Mouse (Mus musculus) ovary, postnatal 10 days (tissue): ENCODE data around the gene Ust.

ENCODE experiments used
- DNase-seq: peaks from one replicate; pipeline ENCODE4 v3.0.0; 2022; ENCODE audit warnings: low spot score

Ust gene

DNA sequence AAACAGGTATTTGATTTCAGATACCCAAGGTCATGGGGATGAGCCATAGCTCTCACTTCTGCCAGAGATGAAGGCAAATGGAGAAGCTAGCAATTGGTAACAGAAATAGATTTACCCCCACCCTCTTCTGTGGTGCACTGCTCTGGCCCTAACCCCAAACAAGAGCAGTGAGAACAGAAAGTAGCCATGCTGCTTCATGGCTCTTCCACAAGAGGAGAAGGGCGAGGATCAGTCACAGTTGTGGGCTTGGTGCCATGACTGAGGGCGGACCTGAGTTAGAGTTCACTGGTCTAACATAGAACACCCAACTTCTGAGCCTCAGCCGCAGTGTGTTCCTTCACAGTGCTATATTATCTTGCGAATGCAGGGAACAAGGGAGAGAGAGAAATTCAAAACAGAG lies 13.8 kb downstream of the Ust start:
- DNase-seq: no peak

DNA sequence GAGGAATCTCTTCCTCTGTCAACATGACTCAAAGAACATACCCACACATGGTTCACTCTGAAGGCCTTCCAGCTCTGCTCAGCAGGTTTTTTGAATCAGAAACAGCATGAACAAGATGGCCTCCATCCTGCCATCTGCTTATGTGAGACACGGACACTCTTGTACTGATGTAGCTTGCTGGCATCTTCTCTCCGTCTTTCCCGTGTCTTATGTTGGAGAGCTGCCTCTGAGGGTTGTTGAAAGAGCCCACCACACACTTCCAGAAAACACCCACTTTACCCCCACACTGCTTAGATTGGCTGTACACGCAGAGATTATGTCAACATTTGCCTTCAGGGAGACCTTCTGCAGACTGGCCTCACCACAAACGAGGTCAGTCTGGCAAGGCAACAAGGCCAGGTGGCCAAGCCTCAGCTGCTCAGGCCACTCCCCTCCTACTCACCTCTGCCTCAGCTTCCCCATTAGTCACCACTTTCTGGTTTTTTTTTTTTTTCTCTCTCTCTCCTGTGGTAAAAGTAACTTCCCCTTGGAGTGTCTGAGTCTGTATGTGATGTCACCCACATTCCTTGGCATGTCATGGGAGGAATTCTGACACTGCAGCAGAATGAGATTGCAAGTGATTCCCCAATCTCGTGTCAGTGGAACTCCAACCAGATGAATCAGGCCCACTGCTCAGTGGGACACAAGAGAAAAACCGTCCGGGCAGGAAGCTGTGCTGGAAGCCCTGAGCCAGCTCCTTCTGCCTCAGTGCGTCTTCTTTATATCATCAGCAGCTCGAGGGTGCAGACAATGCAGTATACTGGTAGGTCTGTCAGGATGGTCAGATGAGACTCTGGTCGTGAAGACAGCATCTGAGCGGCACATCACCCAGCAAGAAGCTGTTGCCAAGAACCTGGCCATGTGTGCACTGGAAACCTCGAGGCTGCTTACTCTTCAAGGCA lies 19.4 kb downstream of the Ust start:
- DNase-seq: no peak

GRCm38 (mm10) chr10:8495543-8496141 lies 23.0 kb downstream of the Ust start:
- DNase-seq: no peak

- no peak for DNase-seq
Observed at GRCm38 (mm10) chr10:8491909-8492591, 26.6 kb downstream of the Ust start.

- DNase-seq: no peak
Observed at GRCm38 (mm10) chr10:8487388-8487787, 31.2 kb downstream of the Ust start.

- no peak for DNase-seq
Observed at GRCm38 (mm10) chr10:8484487-8484886, 34.1 kb downstream of the Ust start.

DNA sequence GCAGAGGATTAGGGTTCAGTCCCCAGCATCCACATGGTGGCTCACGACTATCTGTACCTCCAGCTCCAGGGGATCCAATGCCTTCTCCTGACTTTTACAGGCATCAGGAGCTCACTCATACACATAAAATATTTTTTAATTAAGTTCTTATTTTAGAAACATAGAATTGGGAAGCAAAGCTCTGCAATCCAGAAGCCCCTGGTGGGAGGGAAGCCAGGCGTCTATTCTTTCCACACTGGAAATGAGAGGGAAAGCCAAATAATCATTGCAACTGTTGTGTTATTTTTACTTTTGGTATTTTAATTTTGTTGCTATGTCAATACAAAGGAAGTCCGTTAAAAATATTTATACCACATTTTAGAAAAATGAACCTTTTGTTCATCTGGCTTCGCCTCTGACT lies 35.8 kb downstream of the Ust start:
- DNase-seq: no peak

DNA sequence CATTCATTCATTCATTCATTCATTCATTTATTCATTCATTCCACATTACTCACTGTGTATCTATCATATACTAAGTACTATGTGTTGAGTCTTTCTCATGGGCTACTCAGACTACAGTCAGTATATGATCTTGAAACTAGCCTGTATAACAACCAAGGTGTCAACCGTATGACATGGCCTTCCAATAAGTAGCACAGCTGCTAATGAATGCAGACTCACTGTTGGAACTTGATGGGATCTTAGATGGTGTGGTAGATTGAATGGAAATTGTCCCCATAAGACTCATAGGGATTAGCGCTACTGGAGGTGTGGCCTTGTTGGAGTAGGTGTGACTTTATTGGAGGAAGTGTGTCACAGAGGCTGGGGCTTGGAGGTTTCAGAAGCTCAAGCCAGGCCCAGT lies 38.8 kb downstream of the Ust start:
- DNase-seq: no peak

- no peak for DNase-seq
Observed at GRCm38 (mm10) chr10:8477936-8478335, 40.7 kb downstream of the Ust start.

DNA sequence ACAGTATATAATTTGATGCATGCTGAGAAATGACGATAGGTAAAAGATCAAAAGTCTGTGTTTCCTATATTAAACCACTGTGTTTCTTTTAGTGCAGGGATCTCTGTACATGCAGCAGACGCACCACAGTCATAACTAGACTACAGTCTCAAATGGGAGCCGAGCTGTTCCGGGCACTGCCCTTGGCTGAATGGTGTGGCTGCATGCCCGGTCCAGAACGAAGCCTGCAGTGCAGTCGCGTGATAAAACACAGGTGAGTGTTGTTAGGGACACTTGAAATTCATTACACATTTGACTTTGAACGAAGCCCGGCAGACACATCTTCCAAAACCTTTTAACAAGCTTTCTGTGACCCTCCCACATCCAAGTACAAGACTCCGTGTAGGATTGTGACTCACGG lies 46.6 kb downstream of the Ust start:
- DNase-seq: no peak

DNA sequence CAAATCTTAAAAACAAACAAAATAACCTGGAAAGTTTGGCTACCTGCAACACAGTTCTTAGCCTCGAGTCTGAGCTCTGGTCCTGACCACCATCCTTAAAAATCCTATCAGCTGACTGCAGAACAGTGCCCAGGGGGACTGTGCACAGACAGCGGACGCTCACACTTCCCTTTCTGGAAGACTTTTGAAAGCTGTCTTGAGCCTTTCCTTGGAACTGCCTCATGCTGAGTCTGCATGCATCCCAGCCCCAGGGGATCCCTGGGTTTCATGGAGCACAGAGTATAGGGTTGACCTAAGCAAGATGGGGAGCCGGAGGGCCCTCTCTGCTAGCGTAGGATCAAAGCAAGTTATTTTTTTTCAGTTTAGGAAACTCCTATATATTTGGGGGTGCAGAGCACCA lies 47.6 kb downstream of the Ust start:
- DNase-seq: no peak

DNA sequence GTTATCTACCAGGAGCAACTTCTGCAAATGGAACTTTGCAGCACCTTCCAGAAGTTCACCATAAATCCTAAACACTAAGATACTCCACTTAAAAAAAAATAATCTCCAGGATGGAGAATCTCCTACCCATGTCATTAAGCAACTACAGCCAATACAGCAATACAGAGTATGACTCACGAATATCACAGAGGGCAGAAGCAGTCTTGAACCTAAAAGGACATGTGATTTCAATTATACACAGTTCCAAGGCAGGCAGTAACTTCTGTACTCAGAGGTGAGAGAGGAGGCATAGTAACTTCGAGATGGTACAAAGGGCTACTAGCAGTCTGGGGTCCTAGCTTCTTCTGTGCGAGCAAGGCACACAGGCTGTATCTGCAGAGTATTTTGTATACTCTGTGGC lies 49.1 kb downstream of the Ust start:
- no peak for DNase-seq

- DNase-seq: no peak
Observed at GRCm38 (mm10) chr10:8468651-8469386, 49.8 kb downstream of the Ust start.

GRCm38 (mm10) chr10:8465918-8466317 lies 52.7 kb downstream of the Ust start:
- DNase-seq: no peak

DNA sequence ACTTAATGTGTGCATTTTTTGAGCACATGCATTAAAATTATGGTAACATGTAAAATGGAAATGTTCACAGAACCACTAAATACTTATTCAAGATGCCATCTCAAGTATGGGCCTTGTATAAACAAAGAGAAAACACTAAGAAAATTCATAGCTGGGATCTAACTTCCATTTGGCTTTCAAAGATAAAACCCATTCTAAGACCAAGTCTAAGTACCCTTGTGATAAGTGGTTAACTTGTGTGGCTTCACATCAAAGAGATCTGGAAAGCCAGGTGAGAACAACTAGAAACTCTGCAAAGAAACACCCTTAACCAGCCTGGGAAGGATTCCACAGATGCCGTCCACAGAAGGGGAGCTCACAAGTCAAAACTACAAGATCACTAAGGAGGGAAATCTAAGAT lies 53.4 kb downstream of the Ust start:
- DNase-seq: no peak

DNA sequence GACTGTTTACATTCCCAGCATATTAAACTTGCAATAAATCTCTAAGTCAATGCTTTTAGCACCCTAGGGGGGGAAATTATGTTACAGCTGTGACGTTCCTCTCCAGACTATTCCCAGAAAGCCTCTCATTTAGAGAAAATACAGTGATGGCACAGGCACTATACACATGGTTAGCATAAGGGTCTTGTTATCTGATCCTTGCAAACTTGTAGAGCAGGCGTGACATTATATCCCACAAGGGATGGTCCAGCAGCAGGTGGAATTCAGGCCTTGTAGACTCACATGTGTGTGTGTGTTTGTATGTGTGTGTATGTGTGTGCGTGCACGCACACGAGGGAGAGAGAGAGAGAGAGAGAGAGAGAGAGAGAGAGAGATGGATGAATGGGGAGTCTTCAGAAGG lies 57.3 kb downstream of the Ust start:
- DNase-seq: no peak

GRCm38 (mm10) chr10:8454711-8455110 lies 63.9 kb downstream of the Ust start:
- DNase-seq: no peak

DNA sequence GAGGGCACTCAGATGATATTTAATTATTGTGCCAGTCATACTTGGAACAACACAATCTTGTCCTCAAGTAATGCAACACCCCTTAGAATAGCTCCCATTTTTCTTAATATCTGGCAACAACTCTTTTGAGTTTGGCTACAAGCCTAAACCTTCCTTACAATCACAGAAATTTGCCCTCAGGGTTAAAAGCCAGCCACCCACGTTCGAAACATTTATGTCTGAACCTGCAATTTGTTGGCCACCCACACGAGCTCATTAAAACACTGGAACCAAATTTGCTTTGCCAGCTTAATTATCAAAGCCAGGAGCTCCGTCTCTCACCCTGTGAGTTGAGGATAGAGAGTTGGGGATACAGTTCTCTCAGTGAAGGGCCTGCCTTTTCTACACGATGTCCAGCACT lies 70.9 kb downstream of the Ust start:
- no peak for DNase-seq

DNA sequence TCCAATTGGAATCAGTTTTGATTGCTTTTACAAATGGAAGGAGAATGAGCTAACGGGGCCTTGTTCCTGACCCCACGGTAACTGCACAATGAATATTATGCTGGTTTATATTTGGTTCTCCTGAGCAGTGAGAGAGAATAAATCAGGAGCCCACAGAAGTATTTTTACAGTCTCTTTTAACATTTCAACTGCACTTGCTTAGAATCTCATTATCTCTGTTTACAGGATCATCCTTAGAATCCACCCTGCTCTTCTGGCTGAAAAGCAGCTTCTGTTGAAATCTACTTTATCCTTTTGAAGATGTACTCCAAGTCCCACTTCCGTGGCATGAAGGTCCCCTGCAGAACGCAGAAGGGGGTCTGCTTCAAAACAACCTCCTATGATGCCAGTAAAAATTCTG lies 71.7 kb downstream of the Ust start:
- DNase-seq: no peak

- DNase-seq: no peak
Observed at GRCm38 (mm10) chr10:8444052-8444451, 74.6 kb downstream of the Ust start.

DNA sequence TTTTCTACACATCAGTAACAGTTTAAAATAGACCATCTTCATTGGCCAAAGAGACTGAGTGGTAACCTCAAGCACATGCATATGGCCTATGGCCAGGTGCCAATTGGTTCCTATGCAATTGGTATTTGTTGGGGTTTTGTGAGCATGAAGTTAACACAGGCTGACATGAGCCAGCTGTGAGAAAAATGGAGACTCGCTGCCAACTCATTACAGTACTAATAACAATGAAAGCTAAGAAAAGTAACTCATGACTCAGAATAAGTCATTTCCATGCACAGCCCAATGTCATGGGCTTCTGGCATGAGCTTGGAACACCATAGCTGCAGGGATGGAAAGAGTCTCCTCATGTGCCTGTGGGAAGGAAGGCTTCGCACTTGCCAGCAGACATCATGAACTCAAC lies 86.8 kb downstream of the Ust start:
- no peak for DNase-seq
